Mouse (Mus musculus) large intestine, adult 2 months (tissue): ENCODE data around the gene Apom. TPM values are rescaled to one million over a fixed set of nuclear protein-coding genes. Genes with fewer than 3 reads are reported as not detected.

ENCODE experiments used
- DNase-seq: peaks from one replicate; pipeline ENCODE4 v3.0.0-alpha.2; 2012; ENCODE audit warnings: low read depth, low spot score
- WGBS: fragments of 180-500 bp; shearing (Covaris S2); methylation state at CpG from one replicate; pipeline ENCODE4 v1.1.7; 2018; 5-methylcytosine and 5-hydroxymethylcytosine counted together
- polyA plus RNA-seq: library from polyadenylated mRNA; depleted of rRNA; stranded (reverse); fragments of >200 nt; gene quantifications from 2 replicates; pipeline ENCODE4 v1.2.3, GENCODE M21; 2012

Gene Apom
- polyA plus RNA-seq, 1 experiment = 0.26 TPM

GRCm38 (mm10) chr17:35104079-35104478, 27.8 kb downstream of the Apom start:
- 93% methylated on average over 7 of the region's 7 CpGs for WGBS
- DNase-seq = no peak

- DNase-seq = no peak
- 27% methylated on average over 6 of the region's 6 CpGs for WGBS
Measured at GRCm38 (mm10) chr17:35103221-35103690, 28.6 kb downstream of the Apom start.

- no peak for DNase-seq
- WGBS = 74% methylated on average over 8 of the region's 8 CpGs
Measured at GRCm38 (mm10) chr17:35102299-35102698, 29.6 kb downstream of the Apom start.

- 91% methylated on average over 11 of the region's 11 CpGs for WGBS
- no peak for DNase-seq
Measured at GRCm38 (mm10) chr17:35101161-35101560, 30.7 kb downstream of the Apom start.

- 68% methylated on average over 10 of the region's 10 CpGs for WGBS
Measured at GRCm38 (mm10) chr17:35100196-35100765, 31.6 kb downstream of the Apom start.

GRCm38 (mm10) chr17:35097164-35097655, 34.6 kb downstream of the Apom start:
- no peak for DNase-seq
- WGBS = 89% methylated on average over 12 of the region's 12 CpGs

More at GRCm38 (mm10) chr17:35100196-35100765, 31.6 kb downstream of the Apom start:
- no peak for DNase-seq

GRCm38 (mm10) chr17:35096597-35096996, 35.3 kb downstream of the Apom start:
- WGBS = 93% methylated on average over 12 of the region's 12 CpGs
- no peak for DNase-seq

GRCm38 (mm10) chr17:35094475-35095365, 37.1 kb downstream of the Apom start:
- WGBS = 87% methylated on average over 15 of the region's 15 CpGs
- DNase-seq = no peak

- WGBS = 91% methylated on average over 14 of the region's 14 CpGs
- no peak for DNase-seq
Measured at GRCm38 (mm10) chr17:35092403-35093198, 39.2 kb downstream of the Apom start.

GRCm38 (mm10) chr17:35090166-35090932, 41.5 kb downstream of the Apom start:
- 52% methylated on average over 8 of the region's 8 CpGs for WGBS
- DNase-seq = no peak

GRCm38 (mm10) chr17:35088825-35089644, 42.8 kb downstream of the Apom start, which contains the start of gene Abhd16a:
TSS of gene Abhd16a (plus strand) at chr17:35089263.
- WGBS = 3% methylated on average over 67 of the region's 67 CpGs
- no peak for DNase-seq

- no peak for DNase-seq
- 40% methylated on average over 2 of the region's 2 CpGs for WGBS
Measured at GRCm38 (mm10) chr17:35088151-35088550, 43.7 kb downstream of the Apom start.

GRCm38 (mm10) chr17:35085208-35085865, 46.5 kb downstream of the Apom start, which contains the start of gene Ly6g6f:
TSS of gene Ly6g6f (minus strand) at chr17:35085610.
- 64% methylated on average over 7 of the region's 7 CpGs for WGBS

GRCm38 (mm10) chr17:35083929-35084497, 47.8 kb downstream of the Apom start:
- 26% methylated on average over 3 of the region's 3 CpGs for whole genome bisulfite sequencing
- no peak for DNase-seq

More at GRCm38 (mm10) chr17:35085208-35085865, 46.5 kb downstream of the Apom start, which contains the start of gene Ly6g6f:
- DNase-seq = no peak

- no peak for DNase-seq
- WGBS = 92% methylated on average over 16 of the region's 16 CpGs
Measured at GRCm38 (mm10) chr17:35082841-35083576, 48.8 kb downstream of the Apom start.

- DNase-seq = no peak
- WGBS = 90% methylated on average over 4 of the region's 4 CpGs
Measured at GRCm38 (mm10) chr17:35080710-35081109, 51.1 kb downstream of the Apom start.

- 20% methylated on average over 6 of the region's 6 CpGs for WGBS
- no peak for DNase-seq
Measured at GRCm38 (mm10) chr17:35080248-35080647, 51.6 kb downstream of the Apom start.
